Mouse (Mus musculus) lung, adult 18-20 months (tissue): ENCODE results near the gene Pla2g1b.
A peak's percentile ranks its signal among the peaks of the same experiment; 100 is the strongest.
"Not testable (repeated sequence)": the region's sequence is repeated elsewhere in the genome, so short reads cannot be mapped to it uniquely, and the experiment has no call there.

Source experiments
- DNase-seq, 2 experiments: peaks; one replicate each; pipeline ENCODE4 v3.0.0; 2022; ENCODE audit warnings: mixed read lengths in 2 of 2

The Pla2g1b gene

DNA sequence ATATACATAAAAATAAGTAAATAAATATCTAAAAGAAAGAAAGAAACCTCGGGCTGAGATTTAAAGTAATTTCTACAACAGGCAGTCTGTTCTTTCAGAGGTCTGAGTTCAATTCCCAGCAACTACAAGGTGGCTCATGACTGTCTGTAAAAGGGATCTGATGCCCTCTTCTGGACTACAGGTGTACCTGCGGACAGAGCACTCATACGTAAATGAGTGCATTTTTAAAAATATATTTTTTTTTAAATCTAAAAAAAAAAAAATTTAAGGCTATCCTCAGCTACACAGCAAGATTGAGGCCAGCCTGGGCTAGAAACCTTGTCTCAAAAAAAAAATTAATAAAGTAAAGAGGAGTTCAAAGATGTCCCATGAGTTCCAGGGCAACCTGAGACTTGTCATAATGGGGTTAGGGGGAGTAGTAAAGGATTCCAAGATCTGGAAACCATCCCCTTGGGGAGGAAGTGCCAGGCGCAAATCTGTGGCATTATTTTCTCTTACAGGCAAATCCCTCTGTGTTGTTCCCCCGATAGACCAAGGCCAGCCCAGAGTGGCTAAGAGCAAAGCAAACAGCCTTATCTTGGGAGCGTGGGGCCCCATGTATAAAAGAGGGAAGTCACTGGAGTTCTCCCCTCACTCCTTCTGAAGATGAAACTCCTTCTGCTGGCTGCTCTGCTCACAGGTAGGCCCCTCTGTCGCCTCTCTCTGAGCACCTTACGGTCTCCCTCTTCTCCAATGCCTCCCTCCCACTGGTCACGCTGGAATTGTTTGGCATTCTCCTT, at the start of gene Pla2g1b:
Gene Pla2g1b, plus strand, starts transcription at position 621 of the 779 bp plus-strand sequence.
- DNase-seq: peak in 1 of 2 experiments; percentile 53

DNA sequence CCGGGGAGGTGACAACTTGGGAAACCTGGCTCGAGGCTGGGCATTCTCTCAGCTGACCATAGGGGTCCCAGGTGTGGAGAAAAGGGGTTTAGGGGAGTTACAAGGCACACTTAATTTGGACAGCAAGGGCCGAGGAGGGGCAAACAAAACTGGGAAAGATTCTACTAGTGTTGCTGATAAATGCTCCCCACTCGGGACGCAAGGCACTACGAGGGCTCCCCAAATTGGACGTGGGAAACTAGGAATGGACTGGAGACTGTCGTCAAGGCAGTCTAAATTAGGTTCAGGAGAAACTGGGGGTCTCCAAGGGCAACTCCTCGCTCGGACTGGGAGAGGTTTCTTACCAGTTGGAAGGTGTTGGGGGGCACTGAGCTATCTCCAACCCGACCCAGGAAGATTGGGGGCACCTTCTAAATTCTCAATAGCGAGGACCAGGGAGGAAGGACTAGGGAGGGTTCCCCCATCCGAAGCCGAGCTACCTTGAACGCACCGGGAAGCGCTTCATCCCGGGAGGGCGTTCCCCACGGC, 37.2 kb upstream of the Pla2g1b start:
- DNase-seq: no peak

DNA sequence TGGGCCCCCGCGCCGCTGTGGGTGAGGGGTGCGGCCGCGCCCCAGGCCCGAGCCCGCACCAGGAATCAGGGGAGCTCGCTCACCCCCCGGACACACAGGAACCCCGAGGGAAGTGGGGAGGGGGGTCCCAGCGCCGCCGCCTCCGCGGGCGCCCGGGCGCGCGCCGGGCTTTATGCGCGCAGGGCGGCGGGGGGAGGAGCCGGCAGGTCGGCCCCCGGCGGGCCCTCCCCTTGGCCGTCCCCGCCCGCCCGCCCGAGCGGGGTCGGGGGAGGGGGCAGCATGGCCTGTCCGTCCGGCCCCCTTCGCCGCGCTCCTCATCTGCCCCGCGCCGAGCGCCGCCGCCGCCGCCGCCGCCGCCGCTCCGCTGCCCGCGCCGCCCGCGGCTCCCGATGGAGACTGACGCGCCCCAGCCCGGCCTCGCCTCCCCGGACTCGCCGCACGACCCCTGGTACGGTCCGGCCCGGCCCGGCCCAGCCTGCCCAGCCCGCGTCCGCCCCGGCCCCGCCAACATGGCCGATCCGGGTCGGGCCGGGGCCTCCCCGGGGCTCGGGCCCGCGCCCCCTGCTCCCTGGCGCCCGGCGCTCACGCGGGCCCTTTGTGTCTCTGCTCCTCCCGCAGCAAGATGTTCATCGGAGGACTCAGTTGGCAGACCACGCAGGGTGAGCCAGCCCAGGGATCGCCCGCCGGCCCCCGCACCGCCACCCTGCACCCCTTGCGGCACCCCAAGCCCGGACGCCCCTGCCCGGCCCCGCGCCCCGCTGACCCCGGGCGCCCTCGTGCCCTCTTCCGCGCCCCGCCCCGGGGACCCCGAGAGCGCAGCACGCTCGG, 36.5 kb upstream of the Pla2g1b start, which contains the start of gene Msi1:
Gene Msi1, plus strand, starts transcription at position 241 of the 828 bp plus-strand sequence.
- DNase-seq: no peak

DNA sequence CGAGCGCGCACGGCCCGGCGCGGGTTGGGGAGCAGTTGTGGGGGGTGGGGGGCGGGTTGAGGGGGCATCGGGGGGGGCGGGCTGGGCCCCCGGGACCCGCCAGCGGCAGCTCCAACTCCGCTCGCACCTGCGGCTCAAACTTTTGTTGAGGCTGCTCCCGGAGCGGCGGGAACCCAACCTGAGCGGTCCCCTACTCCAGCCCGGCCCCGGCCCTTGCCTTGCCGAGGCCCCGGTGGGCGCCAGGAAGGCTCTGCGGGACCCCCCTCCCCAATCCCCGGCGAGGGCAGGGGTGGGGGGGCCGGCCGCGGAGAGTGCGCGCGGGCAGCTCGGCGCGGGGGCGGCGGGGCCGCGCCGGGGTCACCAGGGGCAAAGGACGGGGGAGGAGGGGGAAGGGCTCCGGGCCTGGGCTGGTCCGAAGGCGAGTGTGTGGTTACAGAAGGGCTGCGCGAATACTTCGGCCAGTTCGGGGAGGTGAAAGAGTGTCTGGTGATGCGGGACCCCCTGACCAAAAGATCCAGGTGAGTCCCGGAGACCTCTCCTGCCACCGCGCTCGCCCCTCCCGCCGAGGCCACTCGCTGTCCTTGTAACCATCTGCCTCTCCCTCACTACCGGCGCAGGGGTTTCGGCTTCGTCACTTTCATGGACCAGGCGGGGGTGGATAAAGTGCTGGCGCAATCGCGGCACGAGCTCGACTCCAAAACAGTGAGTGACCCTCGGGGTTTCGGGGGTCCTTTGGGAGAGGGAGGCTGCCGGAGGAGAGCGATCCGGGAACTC, 35.7 kb upstream of the Pla2g1b start:
- DNase-seq: no peak

DNA sequence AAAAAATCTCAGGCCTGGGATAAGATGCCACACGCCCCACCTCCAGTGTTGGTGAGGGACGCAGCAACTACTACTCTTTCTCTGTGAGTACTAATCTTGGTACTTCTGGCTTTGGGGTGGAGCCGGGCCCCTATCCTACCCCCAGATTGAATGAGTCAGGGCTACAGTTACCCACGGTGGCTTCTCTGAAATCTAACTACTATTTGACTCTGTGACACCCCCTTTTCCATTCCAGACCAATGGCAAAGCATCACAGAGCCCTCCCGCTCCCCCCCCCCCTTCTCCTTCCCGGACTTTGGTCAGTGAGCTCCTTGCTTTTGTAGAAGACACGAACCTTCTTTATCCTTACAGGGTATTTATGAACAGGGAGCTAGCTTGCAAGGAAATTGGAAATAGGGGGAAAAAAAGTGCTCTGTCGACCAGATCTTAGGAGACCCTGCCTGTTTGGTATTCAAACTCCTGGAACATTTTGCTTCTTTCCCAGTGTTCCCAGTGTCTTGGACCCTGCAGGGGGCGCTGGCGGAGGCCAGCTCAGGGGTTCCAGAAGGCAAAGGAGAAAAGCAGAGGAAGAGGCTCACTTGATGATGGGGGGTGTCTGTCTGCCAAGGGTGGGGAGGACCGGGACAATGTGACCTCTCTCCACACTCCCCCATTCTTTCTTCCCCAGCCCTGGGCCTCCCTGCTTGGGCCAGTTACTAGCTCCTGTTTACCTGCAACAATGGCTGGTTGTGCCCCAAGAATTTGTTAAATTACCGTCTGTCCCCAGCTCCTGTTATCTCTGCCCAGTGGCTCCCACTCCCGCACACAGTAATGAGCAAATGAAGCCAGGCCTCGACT, 34.8 kb upstream of the Pla2g1b start:
- DNase-seq: no peak

DNA sequence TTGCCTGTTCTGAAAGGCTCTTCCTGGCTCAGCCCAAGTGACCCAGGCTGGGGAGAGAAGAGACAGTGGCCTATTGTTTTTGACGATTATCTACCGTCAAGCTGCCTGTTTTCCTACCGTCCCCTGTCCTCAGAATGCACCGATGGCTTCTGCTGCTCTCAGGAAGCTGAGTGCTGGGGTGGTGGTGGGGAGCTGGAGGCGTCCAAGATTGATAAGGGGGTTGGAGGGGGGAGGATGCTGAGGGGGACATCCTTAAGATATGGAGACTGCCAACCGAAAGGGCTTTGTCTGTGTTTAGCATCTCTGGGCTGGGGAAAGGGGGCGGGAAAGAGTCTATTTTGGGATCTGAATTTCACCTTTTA, 34.2 kb upstream of the Pla2g1b start:
- no peak for DNase-seq

DNA sequence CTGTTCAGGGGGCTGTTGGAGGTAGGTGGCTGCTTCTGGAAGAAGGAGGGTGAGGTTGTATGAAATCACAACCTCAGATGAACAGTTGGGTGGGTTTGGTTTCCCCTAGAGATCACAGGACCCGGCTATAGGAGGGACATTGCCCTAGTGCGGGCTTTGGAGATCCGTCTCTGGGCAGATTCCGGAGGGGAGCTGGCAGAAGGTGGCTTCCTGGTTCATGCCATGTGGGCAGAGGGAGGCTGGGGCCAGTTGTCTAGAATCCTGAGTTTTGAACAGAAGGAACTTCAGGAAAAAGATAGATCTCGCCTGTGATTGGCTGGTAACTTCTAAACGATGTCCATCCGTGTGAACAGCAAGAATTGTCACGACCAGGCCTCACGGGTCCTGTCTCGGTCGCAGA, 33.7 kb upstream of the Pla2g1b start:
- no peak for DNase-seq

DNA sequence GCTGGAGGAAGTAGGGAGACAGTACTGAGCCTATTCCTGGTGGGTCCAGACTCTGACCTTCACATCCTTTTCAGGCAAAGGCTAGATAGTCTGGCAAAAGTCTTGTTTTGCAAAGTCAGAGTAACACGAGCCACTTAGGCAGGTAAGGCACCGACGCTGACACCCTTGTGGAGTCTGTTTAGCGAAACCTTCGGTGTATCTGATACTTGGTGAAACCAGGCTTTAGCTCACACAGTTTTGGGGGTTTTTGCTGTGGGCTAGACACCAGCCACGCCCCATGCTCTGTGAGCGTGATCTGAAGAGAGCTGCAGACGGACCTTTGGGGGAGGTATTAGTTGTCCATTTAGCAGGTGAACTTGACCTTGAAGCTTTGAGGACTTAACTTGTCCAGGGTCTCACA, 32.9 kb upstream of the Pla2g1b start:
- no peak for DNase-seq

DNA sequence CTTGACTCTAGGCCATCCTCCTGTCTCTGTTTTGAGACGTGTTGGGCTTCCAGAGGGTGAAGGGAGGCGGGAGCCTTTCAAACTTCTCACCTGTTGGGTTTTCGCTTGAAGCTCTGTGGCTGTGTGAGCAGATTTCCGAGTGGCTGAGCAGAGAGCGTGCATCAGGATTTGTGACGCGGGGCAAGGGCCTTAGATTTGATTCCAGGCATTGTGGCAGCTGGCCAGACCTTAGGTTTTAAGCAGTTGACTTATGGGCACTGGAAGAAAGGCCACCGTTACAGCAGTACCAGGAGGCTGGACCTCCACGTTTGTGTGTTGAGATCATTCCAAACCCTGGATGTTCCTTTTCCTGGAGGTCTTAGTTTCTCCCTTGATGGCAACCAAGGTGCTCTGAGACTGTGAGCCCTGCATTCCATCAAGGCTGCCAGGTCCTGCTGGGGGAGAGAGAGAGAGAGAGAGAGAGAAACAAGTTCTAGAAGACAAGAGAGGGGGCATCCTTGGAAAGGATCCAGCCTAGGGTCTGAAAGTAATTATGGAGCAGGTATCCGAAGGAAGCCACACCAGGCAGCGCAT, 31.7 kb upstream of the Pla2g1b start:
- no peak for DNase-seq

DNA sequence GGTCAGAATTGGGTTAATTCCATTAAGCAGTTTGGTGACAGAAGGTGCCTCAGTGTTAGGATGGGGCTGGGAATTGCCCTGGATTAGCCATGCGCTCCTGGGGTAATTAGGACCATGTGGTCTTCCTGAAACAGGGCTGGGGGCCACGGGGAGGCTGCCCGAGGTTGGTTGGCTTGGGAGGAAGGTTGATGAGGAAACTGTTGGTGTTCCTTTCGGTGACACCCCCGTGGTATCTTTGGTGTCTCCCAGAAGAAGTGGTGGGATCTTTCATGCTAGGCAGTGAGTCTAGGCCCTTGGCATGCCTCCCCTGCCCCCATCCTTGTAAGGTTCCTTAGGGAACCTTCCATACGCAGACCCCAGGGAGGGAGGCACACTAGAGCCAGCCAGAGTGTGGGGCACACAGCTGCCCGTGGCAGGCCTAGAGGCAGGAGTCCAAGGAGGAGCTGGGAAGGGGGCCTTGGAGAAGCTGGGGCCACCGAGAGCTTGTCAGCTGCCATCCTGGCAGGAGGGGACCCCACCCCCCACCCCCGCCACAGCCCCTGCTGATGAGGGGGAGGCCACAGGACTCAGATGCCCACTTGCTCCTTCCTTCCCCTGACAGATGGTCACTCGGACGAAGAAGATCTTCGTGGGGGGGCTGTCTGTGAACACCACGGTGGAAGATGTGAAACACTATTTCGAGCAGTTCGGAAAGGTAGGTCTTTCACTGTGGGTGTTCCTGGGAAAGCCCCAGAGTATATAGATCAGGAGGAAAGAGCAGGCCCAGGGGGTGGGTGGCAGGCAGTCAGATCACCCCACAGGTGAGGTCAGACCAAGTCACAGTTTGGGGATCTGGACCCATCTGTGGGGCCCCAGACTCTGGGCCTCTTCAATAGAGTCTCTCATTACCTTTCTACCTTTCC, 31.0 kb upstream of the Pla2g1b start:
- no peak for DNase-seq

DNA sequence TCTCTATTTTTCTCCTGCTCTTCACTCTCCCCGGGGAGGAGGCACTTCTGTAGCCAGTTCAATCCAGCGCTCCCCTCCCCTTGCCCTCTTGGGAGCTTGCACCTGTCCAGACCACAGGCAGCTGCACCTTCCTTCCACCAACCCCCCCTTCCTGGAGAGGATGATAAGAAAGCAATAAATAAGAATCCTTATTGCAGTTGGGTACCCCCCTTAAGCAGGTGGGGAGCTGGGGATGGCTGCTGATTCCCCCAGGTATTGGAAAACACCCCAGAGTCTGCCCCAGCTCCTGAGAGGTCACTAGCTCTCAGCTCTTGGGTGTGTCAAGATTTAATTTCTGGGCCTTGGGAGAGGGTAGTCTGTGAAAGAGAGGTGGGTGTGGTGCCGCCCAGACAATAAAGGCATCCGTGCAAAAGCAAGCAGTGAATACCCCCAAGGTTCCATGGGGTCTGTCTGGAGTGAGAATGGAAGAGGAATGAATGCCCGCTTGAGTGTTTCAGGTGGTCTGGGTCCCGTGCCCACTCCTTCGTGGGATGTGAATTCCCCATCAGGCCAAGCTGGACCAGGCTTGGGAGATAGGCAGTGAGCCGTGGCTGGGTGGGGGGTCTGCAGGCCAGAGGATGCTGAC, 30.2 kb upstream of the Pla2g1b start:
- no peak for DNase-seq

DNA sequence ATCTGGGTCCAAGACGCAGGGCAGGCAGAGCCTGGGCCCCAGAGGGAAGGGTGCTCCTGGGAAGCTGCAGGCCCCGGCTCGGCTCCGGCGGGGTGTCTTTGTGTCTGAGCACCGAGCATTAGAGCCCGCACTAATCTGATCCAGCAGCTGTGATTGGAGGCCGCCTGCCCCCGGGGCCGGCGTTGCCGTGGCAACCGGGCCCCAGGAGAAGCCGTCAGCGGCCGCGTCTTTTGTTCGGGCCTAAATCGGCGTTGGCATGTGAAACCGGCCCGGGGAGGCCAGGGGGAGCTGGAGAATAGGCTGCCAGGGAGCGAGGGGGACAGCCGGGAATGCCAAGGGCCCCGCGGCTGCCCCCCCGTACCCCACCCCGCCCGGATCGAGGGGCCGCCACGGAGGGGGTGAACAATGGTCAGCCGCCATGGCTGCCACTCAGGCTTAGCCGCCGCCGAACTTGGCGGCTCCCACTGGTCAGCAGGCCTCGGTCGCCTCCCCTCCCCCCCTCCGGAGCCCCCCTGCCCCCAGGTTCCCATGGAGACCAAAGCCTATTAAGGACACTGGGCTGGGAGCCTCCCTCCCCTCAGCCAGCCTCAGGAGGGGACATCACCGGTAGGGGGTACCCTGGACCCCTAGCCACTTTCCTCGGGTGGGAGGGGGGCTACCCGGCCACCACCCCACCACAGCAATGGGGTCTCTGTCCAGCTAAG, 29.5 kb upstream of the Pla2g1b start:
- DNase-seq: peak in 1 of 2 experiments; percentile 41

DNA sequence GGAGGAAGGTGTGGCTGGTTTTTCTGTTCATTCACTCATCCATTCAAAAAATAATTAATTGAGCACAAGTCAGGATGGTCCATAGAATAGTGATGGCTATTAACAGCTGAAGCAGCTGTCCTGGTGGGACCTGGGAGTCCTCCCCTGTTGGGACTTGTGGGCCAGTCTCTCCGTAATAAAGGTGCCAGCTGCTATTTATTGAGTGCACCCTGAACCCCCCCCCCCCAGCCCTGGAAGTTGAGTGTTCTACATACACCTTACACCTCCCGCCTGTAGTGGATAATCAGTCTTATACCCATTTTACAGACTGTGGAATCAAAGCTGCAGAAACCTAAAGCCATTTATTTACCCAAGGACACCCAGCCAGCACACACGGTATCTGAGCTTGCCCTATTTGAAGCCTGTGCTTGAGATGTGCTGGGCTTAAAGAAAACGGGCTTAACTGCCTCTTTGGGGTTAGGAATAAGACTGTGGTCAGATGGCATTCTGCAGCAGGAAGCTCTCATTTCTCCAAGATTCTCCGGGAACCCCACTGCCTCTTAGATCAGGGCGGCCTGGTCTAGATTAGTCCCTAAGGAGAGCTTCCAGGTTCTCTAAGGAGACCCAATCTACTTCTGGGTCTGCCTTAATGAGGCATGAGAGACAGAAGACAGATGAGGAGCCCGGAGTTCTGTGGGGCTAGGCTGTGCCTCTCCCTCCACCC, 28.7 kb upstream of the Pla2g1b start:
- DNase-seq: no peak

DNA sequence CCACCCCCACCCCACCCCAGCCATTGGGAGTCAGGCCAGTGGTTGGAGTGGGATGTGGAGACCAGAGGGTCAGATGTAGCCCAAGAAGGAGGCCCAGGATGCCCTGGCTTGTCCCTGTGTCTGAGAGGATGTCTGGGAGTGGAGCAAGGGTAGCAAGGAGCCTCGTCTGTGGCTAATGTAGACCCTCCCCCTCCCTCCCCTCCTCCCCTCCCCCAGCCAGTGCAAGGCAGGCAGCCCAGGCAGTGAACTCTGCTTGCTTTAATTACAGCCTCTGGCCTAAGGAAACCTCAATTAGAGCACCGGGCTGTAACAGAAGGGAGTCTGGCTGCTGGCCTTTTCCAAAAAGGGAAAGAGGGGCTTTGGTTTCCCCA, 28.1 kb upstream of the Pla2g1b start:
- no peak for DNase-seq

DNA sequence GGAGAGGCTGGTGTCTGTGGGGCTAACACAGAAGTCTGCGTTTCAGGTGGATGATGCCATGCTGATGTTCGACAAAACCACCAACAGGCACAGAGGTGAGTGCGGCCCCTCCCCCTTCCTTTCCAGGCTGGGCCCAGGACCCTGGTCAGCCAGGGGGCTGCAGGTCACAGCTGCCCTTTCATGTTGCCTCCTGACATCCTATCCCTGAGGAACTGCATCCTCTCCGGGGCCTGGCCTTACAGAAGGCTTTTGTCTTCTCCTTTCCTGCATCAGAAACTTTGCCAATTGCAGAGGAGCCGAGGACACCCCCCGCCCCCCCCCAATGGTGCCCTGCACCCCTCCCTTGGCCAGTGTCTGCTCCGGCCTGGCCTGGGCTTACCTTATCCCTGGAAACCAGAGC, 27.4 kb upstream of the Pla2g1b start:
- DNase-seq: no peak

DNA sequence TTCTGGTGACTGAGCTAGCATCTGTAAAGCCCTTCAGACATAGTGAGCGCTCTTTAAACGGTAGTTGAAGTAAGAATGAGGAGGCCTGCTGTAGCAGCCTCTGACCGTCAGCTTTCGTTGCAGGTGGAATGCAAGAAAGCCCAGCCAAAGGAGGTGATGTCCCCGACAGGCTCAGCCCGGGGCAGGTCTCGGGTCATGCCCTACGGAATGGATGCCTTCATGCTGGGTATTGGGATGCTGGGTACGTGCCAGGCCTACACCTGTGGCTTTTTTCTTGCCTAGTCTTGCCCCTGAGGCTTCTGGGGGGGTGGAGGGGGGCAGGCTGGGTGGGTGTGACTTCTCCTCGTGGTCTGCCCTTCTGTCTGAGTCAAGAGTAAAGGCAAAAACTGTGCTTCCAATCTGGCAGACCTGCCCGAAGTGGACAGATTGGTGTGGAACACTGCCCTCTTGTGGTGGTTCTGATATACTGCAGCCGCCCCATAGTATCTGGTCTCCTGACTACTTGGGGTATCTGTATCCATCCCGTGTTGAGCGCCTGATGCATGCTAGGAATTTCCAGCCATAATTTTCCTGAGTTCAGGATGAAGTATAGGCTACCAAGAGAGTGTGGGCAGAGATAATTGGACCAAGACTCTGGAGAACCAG, 24.7 kb upstream of the Pla2g1b start:
- DNase-seq: peak; percentile 50 to 62

DNA sequence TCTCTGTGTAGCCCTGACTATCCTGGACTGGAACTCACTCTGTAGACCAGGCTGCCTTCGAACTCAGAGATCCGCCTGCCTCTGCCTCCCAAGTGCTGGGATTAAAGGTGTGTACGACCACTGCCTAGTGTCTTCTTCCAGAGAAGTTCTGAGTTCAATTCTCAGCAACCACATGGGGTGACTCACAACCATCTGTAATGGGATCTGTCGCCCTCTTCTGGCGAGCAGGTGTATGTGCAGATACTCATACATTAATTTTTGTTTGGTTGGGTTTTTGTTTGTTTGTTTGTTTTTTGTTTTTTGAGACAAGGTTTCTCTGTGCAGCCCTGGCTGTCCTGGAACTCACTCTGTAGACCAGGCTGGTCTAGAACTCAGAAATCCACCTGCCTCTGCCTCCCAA, 23.4 kb upstream of the Pla2g1b start:
- DNase-seq: not testable (repeated sequence)

DNA sequence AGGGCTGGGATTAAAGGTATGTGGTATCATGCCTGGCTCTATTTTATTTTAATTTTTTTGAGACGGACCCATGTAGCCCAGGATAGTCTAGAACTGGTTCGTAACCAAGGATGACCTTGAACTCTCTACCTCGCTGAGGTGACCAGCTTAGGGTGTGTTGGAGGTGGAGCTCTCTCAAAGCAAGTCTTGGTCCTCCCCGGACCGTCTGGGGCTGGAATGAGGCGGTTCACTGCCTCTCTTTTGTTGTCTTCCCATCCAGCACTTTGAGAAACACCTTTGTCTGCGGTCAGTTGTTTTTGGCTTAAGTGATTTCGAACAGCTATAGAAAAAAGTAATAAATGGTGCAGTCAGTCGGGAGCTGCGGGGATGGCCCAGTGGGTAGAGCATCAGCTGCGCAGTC, 21.9 kb upstream of the Pla2g1b start:
- DNase-seq: no peak
